Mouse (Mus musculus) midbrain, embryonic 12.5 days (tissue): ENCODE measurements around the gene Strc. TPM values are rescaled to one million over a fixed set of nuclear protein-coding genes. Genes with fewer than 3 reads are reported as not detected.
"Not testable (repeated sequence)": the region's sequence is repeated elsewhere in the genome, so short reads cannot be mapped to it uniquely, and the experiment has no call there.

Experiments used
- ATAC-seq: fragments of 200-750 bp; cut with Nextera tagmentation; 2 replicates; pipeline ENCODE4 v1.8.0; 2017; ENCODE audit warnings: low read depth, moderate TSS enrichment, moderate library complexity; ENCODE audit not compliant: low FRiP score
- H3K27ac ChIP-seq: fragments of 300-500 bp; sonication (generic); replicated peaks from 2 replicates; pipeline ENCODE4 v1.5.1; 2016; ENCODE audit warnings: mild to moderate bottlenecking
- H3K27me3 ChIP-seq: fragments of 300-500 bp; sonication (generic); 2 replicates; pipeline ENCODE4 v1.6.1; 2016; ENCODE audit warnings: mild to moderate bottlenecking
- H3K36me3 ChIP-seq: fragments of 300-500 bp; sonication (generic); 2 replicates; pipeline ENCODE4 v1.6.1; 2016
- H3K4me1 ChIP-seq: fragments of 300-500 bp; sonication (generic); 2 replicates; pipeline ENCODE4 v1.6.1; 2016
- H3K4me2 ChIP-seq: fragments of 300-500 bp; sonication (generic); replicated peaks from 2 replicates; pipeline ENCODE4 v1.6.1; 2016; ENCODE audit warnings: mild to moderate bottlenecking, moderate library complexity
- H3K4me3 ChIP-seq: fragments of 300-500 bp; sonication (generic); 2 replicates; pipeline ENCODE4 v1.5.1; 2016; ENCODE audit warnings: mild to moderate bottlenecking
- H3K9ac ChIP-seq: fragments of 300-500 bp; sonication (generic); replicated peaks from 2 replicates; pipeline ENCODE4 v1.6.1; 2016; ENCODE audit warnings: mild to moderate bottlenecking, moderate library complexity
- H3K9me3 ChIP-seq: fragments of 300-500 bp; sonication (generic); 2 replicates; pipeline ENCODE4 v1.6.1; 2016; ENCODE audit warnings: mild to moderate bottlenecking
- WGBS: fragments of 180-500 bp; shearing (Covaris S2); methylation state at CpG from one replicate; pipeline ENCODE4 v1.1.7; 2016; 5-methylcytosine and 5-hydroxymethylcytosine counted together
- polyA plus RNA-seq: library from polyadenylated mRNA; unstranded; fragments of >200 nt; fragmentation: Nextera tagmentation; extraction: Ambion mirVana; gene quantifications from 2 replicates; pipeline ENCODE4 v1.2.1, GENCODE M21; 2016

Strc gene
- polyA plus RNA-seq: not detected in 2 replicates

- not testable (repeated sequence) for ATAC-seq, H3K9me3 ChIP-seq, H3K36me3 ChIP-seq, H3K27ac ChIP-seq, H3K27me3 ChIP-seq, H3K4me3 ChIP-seq, H3K4me1 ChIP-seq, H3K4me2 ChIP-seq, H3K9ac ChIP-seq
- 96% methylated on average over 17 of the region's 17 CpGs for WGBS
These were observed at the start of gene Strc for GRCm38 (mm10) chr2:121386961-121387575. Gene Strc (minus strand): TSS chr2:121387168.

DNA sequence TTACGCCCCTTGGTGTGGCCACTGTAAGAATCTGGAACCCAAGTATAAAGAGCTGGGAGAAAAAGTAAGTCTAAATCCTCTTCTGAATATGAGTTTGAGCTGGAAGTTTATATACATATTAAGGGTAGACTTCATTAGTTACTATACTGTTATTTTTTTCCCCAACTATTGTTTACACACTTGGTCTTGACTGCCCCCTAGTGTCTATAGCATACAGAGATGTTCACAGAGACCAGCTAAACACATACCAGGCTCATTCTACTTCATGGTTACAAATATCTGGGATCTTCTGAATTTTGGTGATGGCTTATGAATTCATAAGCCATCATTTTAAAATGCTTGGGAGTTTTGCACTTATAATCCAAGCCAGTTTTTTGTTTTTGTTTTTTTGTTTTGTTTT lies 47.9 kb upstream of the Strc start:
- Histone ChIP-seq H3K4me2 (no peak overlapping the region), H3K27me3 (no peaks in the 10 kb centered on the region), H3K9me3 (no peaks in the 10 kb centered on the region), H3K36me3 (peaks cover 97% of the 10 kb centered on the region), H3K4me1 (no peaks in the 10 kb centered on the region), H3K9ac (no peak overlapping the region), H3K4me3 (no peak overlapping the region), H3K27ac (no peak overlapping the region)
- no peak for ATAC-seq
- 100% methylated on average over 1 of the region's 1 CpGs for WGBS

DNA sequence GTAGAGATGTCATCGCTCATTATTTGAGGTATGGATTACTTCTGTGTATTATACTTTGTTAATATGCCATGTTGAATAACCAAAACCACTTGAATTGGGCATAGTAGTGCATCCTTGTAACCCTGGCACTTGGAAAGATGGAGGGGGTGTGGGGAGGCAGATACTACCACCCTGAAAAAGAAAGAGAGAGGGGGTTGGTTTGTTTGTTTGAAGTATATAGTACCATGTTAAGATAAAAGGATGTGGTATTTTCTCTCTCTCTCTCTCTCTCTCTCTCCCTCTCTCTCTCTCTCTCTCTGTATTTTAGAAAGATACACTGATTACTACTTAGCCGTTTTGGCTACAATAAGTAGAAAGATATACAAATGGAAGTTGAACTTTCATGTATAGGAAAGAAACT lies 38.9 kb upstream of the Strc start:
- Histone ChIP-seq H3K4me3 (no peak overlapping the region), H3K4me1 (no peaks in the 10 kb centered on the region), H3K4me2 (no peak overlapping the region), H3K9ac (no peak overlapping the region), H3K27ac (no peak overlapping the region), H3K36me3 (peaks cover 87% of the 10 kb centered on the region), H3K27me3 (no peaks in the 10 kb centered on the region), H3K9me3 (no peaks in the 10 kb centered on the region)
- 88% methylated on average over 2 of the region's 2 CpGs for WGBS
- no peak for ATAC-seq

DNA sequence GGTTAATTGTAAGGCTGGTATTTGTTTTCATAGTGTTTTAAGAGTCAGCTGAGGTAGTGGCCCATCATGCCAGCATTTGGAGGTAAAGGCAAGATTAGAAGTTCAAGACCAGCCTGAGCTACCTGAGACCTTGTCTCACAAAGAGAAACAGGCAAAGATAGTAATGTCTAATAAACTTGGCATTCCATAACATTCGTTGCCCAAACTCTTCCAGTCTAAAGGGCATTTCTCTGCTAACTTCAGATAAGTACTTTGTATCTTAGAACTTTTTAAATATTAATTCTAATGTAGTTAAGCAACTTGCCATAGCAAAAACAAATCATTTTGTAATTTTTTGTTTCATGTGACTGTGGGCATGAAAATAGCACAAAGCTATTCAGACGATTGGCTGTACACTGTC lies 36.2 kb upstream of the Strc start:
- no peak overlapping the region for H3K4me2 ChIP-seq
- 96% methylated on average over 2 of the region's 2 CpGs for WGBS
- no peak overlapping the region for H3K27ac ChIP-seq
- H3K9ac ChIP-seq: no peak overlapping the region
- no peaks in the 10 kb centered on the region for H3K27me3 ChIP-seq
- no peak for ATAC-seq
- peaks cover 75% of the 10 kb centered on the region for H3K36me3 ChIP-seq
- no peaks in the 10 kb centered on the region for H3K9me3 ChIP-seq
- H3K4me1 ChIP-seq: no peaks in the 10 kb centered on the region
- H3K4me3 ChIP-seq: no peak overlapping the region

GRCm38 (mm10) chr2:121418476-121418875 lies 31.5 kb upstream of the Strc start:
- H3K27ac ChIP-seq: no peak overlapping the region
- WGBS: 97% methylated on average over 3 of the region's 3 CpGs
- H3K9me3 ChIP-seq: no peaks in the 10 kb centered on the region
- no peak overlapping the region for H3K4me3 ChIP-seq
- H3K27me3 ChIP-seq: no peaks in the 10 kb centered on the region
- no peak overlapping the region for H3K4me2 ChIP-seq
- peaks cover 18% of the 10 kb centered on the region for H3K4me1 ChIP-seq
- no peak for ATAC-seq
- H3K9ac ChIP-seq: no peak overlapping the region
- peaks cover 44% of the 10 kb centered on the region for H3K36me3 ChIP-seq

GRCm38 (mm10) chr2:121416356-121416755 lies 29.4 kb upstream of the Strc start:
- Histone ChIP-seq H3K4me1 (peaks cover 18% of the 10 kb centered on the region), H3K9me3 (no peaks in the 10 kb centered on the region), H3K9ac (no peak overlapping the region; the same call in 1 of the 2 replicates), H3K4me2 (peak overlapping the region; percentile 65; the same call in 1 of the 2 replicates), H3K27me3 (no peaks in the 10 kb centered on the region), H3K4me3 (no peak overlapping the region), H3K27ac (no peak overlapping the region), H3K36me3 (peaks cover 25% of the 10 kb centered on the region)
- 92% methylated on average over 6 of the region's 6 CpGs for WGBS
- ATAC-seq: no peak

- 85% methylated on average over 3 of the region's 3 CpGs for WGBS
- Histone ChIP-seq H3K36me3 (peaks cover 22% of the 10 kb centered on the region), H3K9me3 (no peaks in the 10 kb centered on the region), H3K27me3 (no peaks in the 10 kb centered on the region), H3K4me1 (peaks cover 18% of the 10 kb centered on the region), H3K9ac (peak overlapping the region; percentile 89; the same call in 1 of the 2 replicates), H3K4me2 (peak overlapping the region; percentile 65), H3K27ac (no peak overlapping the region), H3K4me3 (peak overlapping the region; percentile 74)
- ATAC-seq: no peak
These were observed 28.6 kb upstream of the Strc start for GRCm38 (mm10) chr2:121415591-121415990.

DNA sequence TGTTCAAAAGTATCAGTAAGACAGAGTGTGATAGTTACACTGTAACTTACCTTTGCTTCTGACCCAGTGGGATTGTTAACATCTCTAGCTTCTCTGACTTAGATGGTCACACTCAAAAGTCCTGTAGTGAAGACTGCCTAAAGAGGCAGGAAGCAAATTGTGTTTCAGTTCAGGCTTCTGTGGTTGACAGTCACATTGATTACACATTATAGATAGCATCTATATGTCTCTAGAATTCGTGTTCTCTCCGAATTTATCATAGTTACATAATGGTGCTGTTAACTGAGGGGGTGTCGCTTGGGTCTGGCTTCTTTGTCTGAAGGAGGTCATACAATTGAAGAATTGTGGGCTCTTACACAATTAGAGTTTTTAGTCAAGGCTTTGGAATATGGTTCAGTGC lies 28.1 kb upstream of the Strc start:
- ATAC-seq: no peak
- WGBS: 70% methylated on average over 3 of the region's 3 CpGs
- Histone ChIP-seq H3K27me3 (no peaks in the 10 kb centered on the region), H3K36me3 (peaks cover 19% of the 10 kb centered on the region), H3K27ac (no peak overlapping the region), H3K9me3 (no peaks in the 10 kb centered on the region), H3K4me3 (peak overlapping the region; percentile 74), H3K9ac (peak overlapping the region; percentile 89), H3K4me1 (peaks cover 18% of the 10 kb centered on the region), H3K4me2 (peak overlapping the region; percentile 65)

DNA sequence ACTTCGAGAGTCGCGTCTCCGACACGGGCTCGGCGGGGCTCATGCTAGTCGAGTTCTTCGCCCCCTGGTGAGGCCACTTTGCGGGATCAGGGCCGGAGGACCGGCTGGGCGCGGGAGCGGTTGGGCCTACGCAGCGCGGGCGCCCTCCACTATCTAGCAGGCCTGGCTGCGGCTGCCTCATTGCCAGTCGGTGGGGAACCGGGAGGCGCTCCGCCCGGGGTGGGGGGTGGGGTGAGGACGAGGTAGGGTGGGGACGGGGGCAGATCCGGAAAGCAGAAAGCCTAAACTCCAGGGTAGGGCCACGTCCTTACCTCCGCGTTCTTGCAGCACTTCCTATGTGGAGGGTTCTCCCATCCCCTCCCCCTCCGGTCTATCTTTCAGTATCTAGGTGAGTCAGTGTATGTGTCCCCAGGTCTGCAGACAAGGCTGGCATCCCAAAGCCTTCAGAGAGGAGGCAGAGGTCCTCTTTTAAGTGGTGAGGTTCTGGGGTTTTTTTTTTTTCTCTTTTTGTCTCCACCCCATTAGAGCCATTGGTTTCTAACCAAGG lies 27.2 kb upstream of the Strc start:
- H3K4me2 ChIP-seq: peak overlapping the region; percentile 65
- peak overlapping the region; percentile 74 for H3K4me3 ChIP-seq
- no peaks in the 10 kb centered on the region for H3K27me3 ChIP-seq
- H3K27ac ChIP-seq: peak overlapping the region; percentile 92
- peak; percentile 48 for ATAC-seq
- no peaks in the 10 kb centered on the region for H3K9me3 ChIP-seq
- peaks cover 18% of the 10 kb centered on the region for H3K4me1 ChIP-seq
- WGBS: 0% methylated on average over 32 of the region's 32 CpGs
- H3K36me3 ChIP-seq: peaks cover 19% of the 10 kb centered on the region
- peak overlapping the region; percentile 89 for H3K9ac ChIP-seq

DNA sequence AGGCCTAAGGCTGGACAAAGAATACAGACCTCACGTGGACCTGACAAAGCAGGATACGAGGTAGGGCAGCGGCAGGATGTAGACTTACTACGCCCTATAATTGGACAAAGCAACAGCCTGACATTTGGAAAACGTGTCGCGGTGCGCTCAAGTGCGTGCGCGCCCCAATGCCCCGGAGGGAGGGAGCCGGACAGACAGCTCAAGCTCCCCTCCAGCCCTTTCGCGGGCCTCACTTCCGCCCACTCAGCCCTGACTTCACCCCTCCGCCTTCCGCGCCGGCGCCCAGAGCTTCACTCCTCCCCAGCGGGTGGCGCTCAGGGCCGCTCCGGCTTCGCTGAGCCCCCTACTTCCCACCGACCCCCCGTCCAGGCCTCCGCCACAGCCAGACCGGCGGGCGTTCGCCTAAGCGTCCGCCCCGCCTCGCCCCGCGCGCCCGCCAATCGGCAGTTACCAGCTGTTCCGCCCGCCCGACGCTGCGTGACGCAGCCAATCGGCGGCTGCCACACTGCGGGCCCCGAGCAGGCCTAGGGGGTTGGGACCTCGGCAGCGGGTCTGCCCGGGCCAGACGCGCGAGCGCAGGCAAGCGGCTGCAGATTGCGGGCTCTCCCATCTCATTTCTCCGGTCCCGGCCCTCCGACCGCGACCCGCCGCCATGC lies 26.5 kb upstream of the Strc start, which contains the start of the genes Pdia3 and Catsper2:
Pdia3 (plus strand) TSS at position 389 of the 656 bp plus-strand sequence.
Catsper2 (minus strand) TSS at position 406 of the 656 bp plus-strand sequence.
- WGBS: 1% methylated on average over 66 of the region's 68 CpGs
- peak within 1 kb of the TSS; percentile 74 for H3K4me3 ChIP-seq
- H3K9ac ChIP-seq: peak within 1 kb of the TSS; percentile 89
- peak within 1 kb of the TSS; percentile 92 for H3K27ac ChIP-seq
- peaks cover 18% of the 10 kb centered on the region for H3K4me1 ChIP-seq
- peaks cover 12% of the 10 kb centered on the region for H3K36me3 ChIP-seq
- peak within 1 kb of the TSS; percentile 65 for H3K4me2 ChIP-seq
- no peaks in the 10 kb centered on the region for H3K27me3 ChIP-seq
- ATAC-seq: peak; percentile 99
- no peaks in the 10 kb centered on the region for H3K9me3 ChIP-seq

DNA sequence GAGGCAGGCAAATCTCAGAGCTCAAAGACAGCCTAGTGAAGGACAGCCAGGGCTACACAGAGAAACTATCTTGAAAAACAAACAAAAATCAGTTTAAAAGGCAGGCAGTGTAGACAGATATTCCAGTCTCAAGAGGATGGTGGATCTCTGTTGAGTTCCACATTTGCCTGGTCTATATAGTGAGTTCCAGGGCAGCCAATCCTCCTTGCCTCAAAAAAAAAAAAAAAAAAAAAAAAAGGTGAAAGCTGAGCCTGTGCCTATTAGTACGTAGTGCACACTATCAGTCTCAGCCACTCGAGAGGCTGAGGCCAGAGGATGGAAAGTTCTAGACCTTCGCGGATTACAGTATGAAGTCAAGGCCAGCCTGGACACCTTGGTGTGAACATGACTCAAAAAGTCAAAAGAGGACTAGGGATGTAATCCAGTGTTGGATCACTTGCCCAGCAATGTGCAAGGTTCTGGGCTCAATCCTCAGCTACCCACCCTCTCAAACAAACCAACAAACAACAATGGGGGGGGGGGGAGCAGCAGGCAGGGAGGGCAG lies 25.9 kb upstream of the Strc start:
- Histone ChIP-seq H3K27me3 (no peaks in the 10 kb centered on the region), H3K4me1 (peaks cover 18% of the 10 kb centered on the region), H3K9me3 (no peaks in the 10 kb centered on the region; the same call in 1 of the 2 replicates), H3K4me3 (peak overlapping the region; percentile 74), H3K36me3 (peaks cover 6% of the 10 kb centered on the region; the same call in 1 of the 2 replicates), H3K9ac (peak overlapping the region; percentile 89), H3K4me2 (peak overlapping the region; percentile 53), H3K27ac (peak overlapping the region; percentile 92)
- 23% methylated on average over 4 of the region's 4 CpGs for WGBS
- ATAC-seq: no peak

- no peak overlapping the region for H3K27ac ChIP-seq
- H3K36me3 ChIP-seq: no peaks in the 10 kb centered on the region
- H3K9ac ChIP-seq: no peak overlapping the region
- ATAC-seq: no peak
- H3K9me3 ChIP-seq: no peaks in the 10 kb centered on the region; the same call in 1 of the 2 replicates
- no peaks in the 10 kb centered on the region for H3K27me3 ChIP-seq
- H3K4me3 ChIP-seq: no peak overlapping the region
- no peaks in the 10 kb centered on the region for H3K4me1 ChIP-seq
- 29% methylated on average over 4 of the region's 4 CpGs for WGBS
- no peak overlapping the region for H3K4me2 ChIP-seq
These were observed 21.2 kb upstream of the Strc start for GRCm38 (mm10) chr2:121408160-121408559.
